Mouse (Mus musculus): ENCODE measurements around the gene Nme1. TPM values are rescaled to one million over a fixed set of nuclear protein-coding genes. Genes with fewer than 3 reads are reported as not detected.
A peak's percentile ranks its signal among the peaks of the same experiment; 100 is the strongest.

Nme1 gene
- 10 to 100 TPM in 2 of 26 experiments, 1 to 10 TPM in 23, under 1 TPM in 1; 0.94 to 11.8 (median 3.8) TPM for total RNA-seq (2018; cell fraction: chromatin; rRNA removed)
- total RNA-seq (2018; cell fraction: cytosol; rRNA removed), result 10 to 100 TPM; 20.5 to 44.0 (median 32.1) TPM
- 10 to 100 TPM in 5 of 26 experiments, 1 to 10 TPM in 21; 2.0 to 17.3 (median 5.8) TPM for total RNA-seq (2018; cell fraction: nucleus; rRNA removed)
- polyA plus RNA-seq (2018), result 32.9 to 71.2 TPM (median 46.6 TPM) in 3 replicates

- H3K27ac ChIP-seq, result peak within 1 kb of the TSS; percentile 72
- under 1% methylated on average over 40 of the region's 40 CpGs for WGBS (ENCODE audit: missing documents)
- peaks cover 44% of the 10 kb centered on the region for H3K79me2 ChIP-seq (ENCODE audit: inconsistent target)
- H3K4me3 ChIP-seq (ENCODE audit: inconsistent target), result peak within 1 kb of the TSS; percentile 98
- H3K36me3 ChIP-seq (ENCODE audit: inconsistent target), result 0 out of 2 replicates have a peak, but pooled peaks cover 7% of the 10 kb centered on the region
Observed at GRCm38 (mm10) chr11:93968005-93968847, at the start of gene Nme1, which contains the start of gene Gm20390. Gene Nme1 (minus strand): TSS chr11:93968521. Gene Gm20390 (minus strand): TSS chr11:93968293.

GRCm38 (mm10) chr11:94003346-94003745 is 35.0 kb upstream of the Nme1 start:
- Histone ChIP-seq H3K27ac (no peak overlapping the region), H3K79me2 (ENCODE audit: inconsistent target) (peaks cover 100% of the 10 kb centered on the region), H3K36me3 (ENCODE audit: inconsistent target) (no peaks in the 10 kb centered on the region), H3K4me3 (ENCODE audit: inconsistent target) (no peak overlapping the region)
- whole genome bisulfite sequencing (ENCODE audit: missing documents), result 63% methylated on average over 2 of the region's 2 CpGs

GRCm38 (mm10) chr11:93999276-93999675 is 31.0 kb upstream of the Nme1 start:
- no peak overlapping the region for H3K4me3 ChIP-seq (ENCODE audit: inconsistent target)
- H3K36me3 ChIP-seq (ENCODE audit: inconsistent target), result no peaks in the 10 kb centered on the region
- H3K27ac ChIP-seq, result no peak overlapping the region
- peaks cover 78% of the 10 kb centered on the region for H3K79me2 ChIP-seq (ENCODE audit: inconsistent target)

GRCm38 (mm10) chr11:93997141-93997775 is 28.9 kb upstream of the Nme1 start:
- WGBS (ENCODE audit: missing documents), result 34% methylated on average over 13 of the region's 13 CpGs

GRCm38 (mm10) chr11:93996306-93997140 is 28.2 kb upstream of the Nme1 start:
- H3K79me2 ChIP-seq (ENCODE audit: inconsistent target), result peaks cover 50% of the 10 kb centered on the region
- under 1% methylated on average over 53 of the region's 58 CpGs for WGBS (ENCODE audit: missing documents)
- H3K4me3 ChIP-seq (ENCODE audit: inconsistent target), result peak overlapping the region; percentile 63

More at GRCm38 (mm10) chr11:93997141-93997775, 28.9 kb upstream of the Nme1 start:
- no peaks in the 10 kb centered on the region for H3K36me3 ChIP-seq (ENCODE audit: inconsistent target)
- peak overlapping the region; percentile 63 for H3K4me3 ChIP-seq (ENCODE audit: inconsistent target)
- H3K27ac ChIP-seq, result peak overlapping the region; percentile 32; the same call in 1 of the 2 replicates
- peaks cover 58% of the 10 kb centered on the region for H3K79me2 ChIP-seq (ENCODE audit: inconsistent target)

GRCm38 (mm10) chr11:93995720-93996305 is 27.5 kb upstream of the Nme1 start, which contains the start of gene Spag9:
Gene Spag9 (plus strand): TSS chr11:93996091.
- H3K4me3 ChIP-seq (ENCODE audit: inconsistent target), result peak within 1 kb of the TSS; percentile 63
- under 1% methylated on average over 56 of the region's 70 CpGs for WGBS (ENCODE audit: missing documents)
- peak within 1 kb of the TSS; percentile 100 for H3K27ac ChIP-seq
- H3K79me2 ChIP-seq (ENCODE audit: inconsistent target), result peaks cover 43% of the 10 kb centered on the region
- no peaks in the 10 kb centered on the region for H3K36me3 ChIP-seq (ENCODE audit: inconsistent target)

More at GRCm38 (mm10) chr11:93996306-93997140, 28.2 kb upstream of the Nme1 start:
- Histone ChIP-seq H3K36me3 (ENCODE audit: inconsistent target) (no peaks in the 10 kb centered on the region), H3K27ac (peak overlapping the region; percentile 32)

- H3K27ac ChIP-seq, result peak overlapping the region; percentile 100
- peak overlapping the region; percentile 63 for H3K4me3 ChIP-seq (ENCODE audit: inconsistent target)
- WGBS (ENCODE audit: missing documents), result 2% methylated on average over 13 of the region's 15 CpGs
- H3K36me3 ChIP-seq (ENCODE audit: inconsistent target), result no peaks in the 10 kb centered on the region
- H3K79me2 ChIP-seq (ENCODE audit: inconsistent target), result peaks cover 37% of the 10 kb centered on the region
Observed at GRCm38 (mm10) chr11:93995111-93995719, 26.9 kb upstream of the Nme1 start.

- peak overlapping the region; percentile 63; the same call in 1 of the 2 replicates for H3K4me3 ChIP-seq (ENCODE audit: inconsistent target)
- H3K36me3 ChIP-seq (ENCODE audit: inconsistent target), result no peaks in the 10 kb centered on the region
- H3K79me2 ChIP-seq (ENCODE audit: inconsistent target), result peaks cover 30% of the 10 kb centered on the region
- peak overlapping the region; percentile 100 for H3K27ac ChIP-seq
- 65% methylated on average over 5 of the region's 5 CpGs for WGBS (ENCODE audit: missing documents)
Observed at GRCm38 (mm10) chr11:93994531-93994930, 26.2 kb upstream of the Nme1 start.

- no peaks in the 10 kb centered on the region for H3K36me3 ChIP-seq (ENCODE audit: inconsistent target)
- WGBS (ENCODE audit: missing documents), result 84% methylated on average over 12 of the region's 12 CpGs
- no peak overlapping the region for H3K4me3 ChIP-seq (ENCODE audit: inconsistent target)
- H3K27ac ChIP-seq, result peak overlapping the region; percentile 82
- no peaks in the 10 kb centered on the region for H3K79me2 ChIP-seq (ENCODE audit: inconsistent target)
Observed at GRCm38 (mm10) chr11:93988328-93989062, 20.2 kb upstream of the Nme1 start.

- no peak overlapping the region for H3K4me3 ChIP-seq (ENCODE audit: inconsistent target)
- WGBS (ENCODE audit: missing documents), result 11% methylated on average over 8 of the region's 8 CpGs
- H3K27ac ChIP-seq, result peak overlapping the region; percentile 82
- H3K79me2 ChIP-seq (ENCODE audit: inconsistent target), result no peaks in the 10 kb centered on the region
- no peaks in the 10 kb centered on the region for H3K36me3 ChIP-seq (ENCODE audit: inconsistent target)
Observed at GRCm38 (mm10) chr11:93987625-93988327, 19.5 kb upstream of the Nme1 start.

GRCm38 (mm10) chr11:93987026-93987425 is 18.7 kb upstream of the Nme1 start:
- Histone ChIP-seq H3K79me2 (ENCODE audit: inconsistent target) (no peaks in the 10 kb centered on the region), H3K27ac (peak overlapping the region; percentile 82), H3K4me3 (ENCODE audit: inconsistent target) (no peak overlapping the region), H3K36me3 (ENCODE audit: inconsistent target) (no peaks in the 10 kb centered on the region)
- WGBS (ENCODE audit: missing documents), result 73% methylated on average over 4 of the region's 4 CpGs

- H3K27ac ChIP-seq, result no peak overlapping the region
- H3K79me2 ChIP-seq (ENCODE audit: inconsistent target), result no peaks in the 10 kb centered on the region
- H3K36me3 ChIP-seq (ENCODE audit: inconsistent target), result no peaks in the 10 kb centered on the region
- no peak overlapping the region for H3K4me3 ChIP-seq (ENCODE audit: inconsistent target)
Observed at GRCm38 (mm10) chr11:93986298-93986697, 18.0 kb upstream of the Nme1 start.

Data from macrophage (primary cell).